Mouse (Mus musculus): ENCODE measurements around the gene 1810010H24Rik. TPM values are rescaled to one million over a fixed set of nuclear protein-coding genes. Genes with fewer than 3 reads are reported as not detected.
A peak's percentile ranks its signal among the peaks of the same experiment; 100 is the strongest.
"Not testable (repeated sequence)": the region's sequence is repeated elsewhere in the genome, so short reads cannot be mapped to it uniquely, and the experiment has no call there.

The 1810010H24Rik gene
- 1 to 10 TPM; 3.7 to 4.0 TPM for total RNA-seq (2021)

DNA sequence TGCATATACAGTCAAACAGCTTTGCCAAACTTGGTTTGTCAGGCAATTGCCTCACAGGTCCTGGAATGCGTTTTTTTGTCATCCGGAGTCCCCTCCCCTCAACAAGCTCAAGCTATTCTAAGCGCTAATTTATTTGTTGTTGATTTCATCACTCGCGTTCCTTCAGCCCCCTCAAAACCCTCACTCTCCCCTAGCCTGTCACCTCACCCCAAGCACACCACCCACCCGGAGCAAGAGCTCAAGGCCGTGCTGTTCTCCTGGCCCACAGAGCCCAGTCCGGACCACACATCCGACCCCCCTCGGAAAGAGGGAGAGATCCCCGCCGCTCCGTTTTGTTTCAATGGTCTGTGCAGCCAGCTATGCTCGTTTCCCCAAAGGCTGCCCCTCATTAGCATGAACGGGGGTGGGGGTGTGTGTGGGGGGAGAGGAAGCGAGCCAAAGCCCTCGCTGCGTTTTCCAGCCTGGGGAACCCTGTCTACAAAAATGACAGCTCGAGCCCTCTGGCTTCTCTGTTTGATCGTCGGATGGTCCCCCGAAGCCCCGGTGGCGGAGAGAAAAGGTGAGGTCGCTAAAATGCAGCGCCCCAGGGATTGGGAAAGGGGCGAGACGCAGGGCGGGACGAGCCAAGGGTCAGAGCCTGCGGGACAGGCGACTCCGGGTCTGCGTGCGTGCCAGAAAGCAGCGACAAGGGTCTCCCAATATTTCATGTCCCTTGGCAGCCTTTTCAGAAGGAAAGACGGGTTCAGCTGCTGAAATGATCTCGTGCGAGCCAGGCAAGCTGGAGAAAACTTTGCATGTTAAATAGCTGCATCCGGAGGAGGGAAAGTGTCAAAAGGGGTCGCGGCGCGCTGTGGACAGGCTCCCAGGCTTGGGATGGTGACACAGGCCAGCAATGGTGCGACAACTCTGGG lies at the start of gene 1810010H24Rik:
Gene 1810010H24Rik, plus strand, starts transcription at position 271 of the 911 bp plus-strand sequence.
- intact Hi-C loops (cut with DNase I) = no loop called here
- no peak for DNase-seq (ENCODE audit: low spot score in 2 of 2)

DNA sequence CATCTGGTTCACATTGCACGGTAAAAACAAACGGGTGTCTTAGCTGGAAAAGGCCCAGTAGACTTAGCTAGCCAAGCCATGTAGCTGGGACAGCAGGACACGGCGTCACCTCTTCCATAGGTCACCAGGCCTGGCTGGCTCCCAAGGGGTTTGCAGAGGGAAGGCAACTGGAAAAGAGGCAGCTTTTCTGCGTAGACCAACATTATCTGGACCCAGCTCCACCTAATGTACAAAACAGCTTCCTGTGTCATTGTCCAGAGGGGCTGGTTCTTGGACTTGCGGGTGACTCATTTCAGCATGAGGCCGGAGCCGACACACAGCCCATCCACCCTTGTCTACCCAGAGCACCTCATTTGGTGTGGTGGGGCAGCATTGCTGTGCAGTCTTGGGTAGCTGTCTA lies 49.3 kb upstream of the 1810010H24Rik start:
- DNase-seq (ENCODE audit: low spot score in 2 of 2) = no peak

DNA sequence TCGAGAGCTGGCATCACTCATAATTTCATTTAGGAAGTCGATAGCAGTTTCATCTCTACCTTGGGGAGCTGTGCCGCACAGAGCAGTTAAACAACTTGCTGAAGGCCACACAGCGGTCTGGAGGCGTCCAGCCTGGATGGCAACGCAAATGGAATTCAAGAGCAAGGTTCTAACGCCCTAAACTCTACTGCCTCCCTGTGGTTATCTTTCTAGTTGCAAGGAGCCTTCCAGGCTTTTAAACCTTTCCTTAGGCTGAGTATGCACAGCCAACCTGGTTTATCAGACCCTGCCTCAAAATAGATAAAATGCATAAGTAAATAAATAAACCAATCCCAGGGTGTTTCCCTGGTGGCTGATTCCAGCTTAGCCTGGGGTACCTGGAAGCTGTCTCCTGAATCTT lies 45.0 kb upstream of the 1810010H24Rik start:
- peak; percentile 18 to 41 for DNase-seq (ENCODE audit: low spot score in 2 of 2)
- intact Hi-C loops (cut with DNase I) = loop anchor here (2.0 kb wide), 1 partner anchor 130 kb away; no protein-coding TSS in a partner anchor

More for the DNA sequence above, 49.3 kb upstream of the 1810010H24Rik start:
- intact Hi-C loops (cut with DNase I) = loop anchor here (5.0 kb wide), 1 partner anchor 54 kb away; the partner anchor contains the start of gene Smurf2

DNA sequence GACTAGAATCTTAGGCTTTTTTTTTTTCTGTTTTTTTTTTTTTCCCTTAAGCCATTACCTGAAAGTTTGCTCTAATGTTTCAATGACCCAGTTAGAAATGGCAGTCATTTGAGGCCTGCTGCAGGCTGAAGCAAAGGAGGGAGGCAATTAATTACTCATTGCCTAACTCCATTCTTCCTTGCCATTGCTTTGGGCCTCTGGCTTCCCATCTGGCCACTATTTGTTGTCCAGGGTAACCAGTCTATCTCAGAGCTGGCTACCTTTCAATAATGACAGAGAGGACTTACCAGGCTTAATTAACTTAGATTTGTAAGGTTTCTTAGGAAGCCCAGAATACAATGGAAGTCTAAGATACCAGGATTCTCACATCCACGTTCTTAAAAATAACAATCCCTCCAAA lies 43.7 kb upstream of the 1810010H24Rik start:
- intact Hi-C loops (cut with DNase I) = loop anchor here (2.0 kb wide), 1 partner anchor 131 kb away; no protein-coding TSS in a partner anchor
- DNase-seq (ENCODE audit: low spot score in 2 of 2) = no peak

DNA sequence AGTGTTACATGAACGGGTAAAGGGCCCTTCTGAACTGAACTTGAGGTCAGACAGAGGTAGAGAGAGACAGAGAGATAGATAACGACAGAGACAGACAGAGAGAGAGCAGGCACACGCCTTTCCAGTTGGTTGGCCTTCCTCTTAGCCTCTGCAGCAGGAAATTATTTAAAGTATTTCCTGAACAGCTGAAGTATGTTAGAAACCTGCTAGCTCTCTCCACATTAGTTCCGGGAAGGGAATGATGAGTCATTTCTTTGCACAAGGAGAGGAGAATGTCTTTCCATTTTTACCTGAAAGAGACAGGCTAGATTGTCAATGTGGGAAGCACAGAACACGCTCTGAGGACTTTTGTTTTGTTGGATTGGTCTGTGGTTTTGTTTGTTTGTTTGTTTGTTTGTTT lies 43.1 kb upstream of the 1810010H24Rik start:
- DNase-seq (ENCODE audit: low spot score in 2 of 2) = no peak
- intact Hi-C loops (cut with DNase I) = no loop called here

DNA sequence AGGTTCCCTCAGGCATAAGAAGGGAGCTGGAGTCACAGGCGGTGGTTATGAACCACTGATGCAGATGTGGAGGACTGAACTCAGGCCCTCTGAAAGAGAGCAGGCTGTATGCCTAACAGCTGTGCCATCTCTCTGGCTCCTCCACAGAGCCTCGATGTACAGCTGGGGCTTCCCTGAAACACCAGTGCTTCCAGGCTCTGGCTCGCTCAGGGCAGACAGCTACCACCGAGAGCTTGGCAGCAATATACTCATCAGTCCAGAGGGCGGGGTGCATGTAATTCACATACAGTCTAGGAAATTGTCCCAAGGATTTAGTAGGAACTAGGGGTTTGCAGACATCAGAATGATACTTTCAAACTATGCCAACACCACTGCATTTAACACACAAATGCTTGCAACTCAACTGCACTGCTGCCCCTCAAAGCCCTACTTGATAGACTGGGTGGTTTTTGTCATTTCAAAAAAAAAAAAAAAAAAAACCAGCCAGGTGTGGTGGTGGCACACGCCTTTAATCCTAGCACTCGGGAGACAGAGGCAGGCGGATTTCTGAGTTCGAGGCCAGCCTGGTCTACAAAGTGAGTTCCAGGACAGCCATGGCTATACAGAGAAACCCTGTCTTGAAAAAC lies 39.4 kb upstream of the 1810010H24Rik start:
- DNase-seq (ENCODE audit: low spot score in 2 of 2); intact Hi-C loops (cut with DNase I): not testable (repeated sequence)

DNA sequence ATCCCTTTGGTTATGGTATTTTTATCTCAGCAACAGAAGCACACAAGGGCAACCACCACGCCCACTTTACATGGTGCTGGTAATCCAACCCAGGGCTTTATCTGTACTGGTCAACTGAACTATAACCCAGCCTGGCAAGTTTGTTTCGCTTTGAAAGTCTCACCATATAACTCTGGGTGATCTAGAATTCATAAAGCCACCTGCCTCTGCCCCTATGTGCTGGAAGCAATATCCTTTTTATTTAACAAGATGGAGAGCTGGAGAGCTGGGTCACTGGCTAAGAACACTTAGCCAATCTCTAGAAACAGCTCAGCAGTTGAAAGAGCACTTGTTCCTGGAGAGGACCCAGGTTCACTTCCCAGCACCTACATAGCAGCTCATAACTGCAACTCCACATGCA lies 38.1 kb upstream of the 1810010H24Rik start:
- no peak for DNase-seq (ENCODE audit: low spot score in 2 of 2)
- intact Hi-C loops (cut with DNase I) = no loop called here

DNA sequence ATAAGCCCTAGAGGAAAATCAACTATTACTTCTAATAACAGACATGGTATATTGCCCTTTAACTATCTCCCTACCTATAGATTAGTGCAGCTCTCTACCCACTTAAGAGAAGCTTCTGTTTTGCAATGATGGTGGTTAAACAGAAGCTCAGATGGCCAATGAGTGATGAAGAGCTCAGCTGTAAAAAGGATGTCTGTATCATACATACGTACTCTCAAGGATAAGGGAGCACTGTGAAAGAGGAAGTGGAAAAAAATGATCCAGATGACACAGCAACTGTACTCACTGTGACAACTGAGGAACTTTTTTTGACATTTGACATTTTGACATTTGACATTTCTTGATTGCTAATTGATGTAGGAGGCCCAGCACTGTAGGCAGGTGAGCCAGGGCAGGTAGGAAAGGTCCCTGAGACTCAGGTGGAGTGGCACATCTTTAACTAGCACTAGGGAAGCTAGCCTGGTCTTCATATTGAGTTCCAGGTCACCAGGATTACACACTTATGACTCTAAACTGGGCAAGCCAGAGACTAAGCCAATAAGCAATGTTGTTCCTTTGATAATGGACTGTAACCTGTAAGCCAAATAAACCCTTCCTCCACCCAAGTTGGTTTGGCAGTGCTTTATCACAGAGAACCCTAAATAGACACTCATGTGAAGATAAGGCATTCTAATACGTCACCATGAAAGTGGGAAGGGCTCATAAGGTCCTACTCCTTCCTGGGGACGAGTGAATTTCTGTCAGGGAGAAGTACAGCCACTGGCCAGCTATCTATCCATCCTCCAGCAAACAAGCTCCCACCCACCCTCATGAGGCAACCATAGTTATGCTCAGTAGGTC lies 31.0 kb upstream of the 1810010H24Rik start:
- intact Hi-C loops (cut with DNase I) = loop anchor here (5.0 kb wide), 1 partner anchor 207 kb away; the partner anchor contains the start of genes Cep95 and Ddx5
- DNase-seq (ENCODE audit: low spot score in 2 of 2) = no peak

DNA sequence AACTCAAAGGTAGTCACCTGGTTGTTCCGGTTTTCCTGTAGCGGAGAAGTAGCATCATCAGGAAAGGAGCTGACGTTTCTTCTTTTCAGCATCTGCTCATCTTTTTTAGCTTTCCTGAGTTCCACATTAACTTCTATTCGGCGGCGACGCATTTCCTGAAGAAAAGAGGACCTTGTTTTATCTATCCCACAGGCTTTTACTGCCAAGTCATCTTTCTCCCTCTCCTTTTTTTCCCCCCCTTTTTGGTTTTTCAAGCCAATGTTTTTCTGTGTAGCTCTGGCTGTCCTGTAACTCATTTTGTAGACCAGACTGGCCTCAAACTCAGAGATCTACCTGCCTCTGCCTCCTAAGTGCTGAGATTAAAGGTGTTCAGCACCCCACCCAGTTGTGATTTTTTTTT lies 29.0 kb upstream of the 1810010H24Rik start:
- not testable (repeated sequence) for DNase-seq (ENCODE audit: low spot score in 2 of 2)
- intact Hi-C loops (cut with DNase I) = loop anchor here (5.0 kb wide), 1 partner anchor 209 kb away; the partner anchor contains the start of genes Cep95 and Ddx5

DNA sequence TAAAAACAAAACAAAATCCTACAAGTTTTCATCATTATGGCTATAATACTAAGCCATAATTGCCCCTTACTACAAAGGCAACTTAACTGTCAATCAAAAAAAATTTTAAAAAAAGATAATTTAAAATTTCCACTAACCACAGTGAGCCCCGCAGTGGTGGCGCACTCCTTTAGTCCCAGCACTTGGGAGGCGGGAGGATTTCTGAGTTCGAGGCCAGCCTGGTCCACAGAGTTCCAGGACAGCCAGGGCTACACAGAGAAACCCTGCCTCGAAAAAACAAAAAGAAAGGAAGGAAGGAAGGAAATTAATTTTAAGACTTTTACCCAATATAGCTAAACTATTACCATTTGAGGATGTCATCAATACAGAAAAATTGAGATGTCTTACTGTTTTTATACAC lies 27.5 kb upstream of the 1810010H24Rik start:
- no peak for DNase-seq (ENCODE audit: low spot score in 2 of 2)
- intact Hi-C loops (cut with DNase I) = loop anchor here (5.0 kb wide), 1 partner anchor 211 kb away; the partner anchor contains the start of genes Cep95 and Ddx5

DNA sequence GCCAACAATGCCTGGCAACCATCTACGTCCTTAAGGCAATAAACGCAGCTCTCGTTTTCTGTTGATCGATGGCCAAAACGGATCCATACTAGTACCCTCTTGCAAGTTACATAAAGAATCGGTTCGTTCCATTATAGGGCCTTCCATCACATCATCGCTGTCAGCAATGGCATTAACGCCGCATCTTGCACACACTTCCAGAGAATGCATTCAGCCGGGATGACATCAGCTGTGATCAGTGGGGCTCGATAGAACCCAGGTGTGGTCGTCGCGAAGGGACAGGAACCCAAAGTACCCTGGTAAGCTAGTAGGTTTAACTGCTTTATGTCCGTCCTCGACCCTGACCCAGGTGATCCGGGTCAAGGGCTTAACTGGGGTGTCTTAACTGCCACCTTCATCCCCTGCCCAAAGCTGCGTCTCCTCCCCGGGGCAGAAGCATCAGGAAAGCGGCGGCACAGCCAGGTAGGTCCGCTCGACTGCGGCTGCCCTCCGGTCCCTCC lies 26.8 kb upstream of the 1810010H24Rik start:
- intact Hi-C loops (cut with DNase I) = loop anchor here (5.0 kb wide), 1 partner anchor 211 kb away; the partner anchor contains the start of genes Cep95 and Ddx5

DNA sequence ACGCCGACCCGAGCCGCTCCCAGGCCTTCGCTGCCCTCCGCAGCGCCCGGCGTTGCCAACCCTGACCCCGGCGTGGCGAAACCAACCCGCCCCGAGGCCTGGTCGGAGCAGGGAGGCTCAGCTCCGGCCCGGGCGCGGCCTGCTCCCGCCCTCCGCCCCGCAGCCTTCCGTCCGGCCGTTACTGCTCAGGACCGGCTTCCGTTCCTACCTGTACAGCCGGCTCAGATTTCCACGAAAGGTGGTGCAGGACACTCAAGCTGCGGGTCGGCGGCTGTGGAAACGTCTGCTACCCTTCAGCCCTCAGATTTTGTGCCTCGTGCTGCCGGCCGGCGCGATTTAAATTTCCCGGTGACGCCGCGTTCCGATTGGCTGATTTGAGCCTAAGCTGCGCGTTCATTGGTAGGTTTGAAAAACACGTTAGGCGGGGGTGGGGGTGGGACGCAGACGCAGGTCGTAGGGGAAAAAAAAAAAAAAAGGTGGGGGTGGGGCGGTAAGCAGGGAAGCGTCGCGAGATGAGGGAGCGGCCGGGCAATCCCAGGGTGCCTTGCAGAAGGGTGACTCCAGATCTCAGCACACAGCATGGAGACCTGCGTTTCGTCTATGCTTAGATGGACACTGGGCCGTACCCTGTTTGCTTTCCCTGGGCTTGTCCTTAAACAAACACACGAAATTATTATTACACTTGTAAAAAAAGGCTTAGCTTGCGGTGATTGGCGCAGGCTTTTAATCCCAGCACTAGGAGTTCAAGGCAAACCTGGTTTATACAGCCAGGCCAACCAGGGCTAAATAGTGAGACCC lies 26.1 kb upstream of the 1810010H24Rik start, which contains the start of gene Kpna2:
Gene Kpna2, minus strand, starts transcription at position 391 of the 798 bp plus-strand sequence.
- intact Hi-C loops (cut with DNase I) = loop anchor here (5.0 kb wide), 1 partner anchor 212 kb away; the partner anchor contains the start of genes Cep95 and Ddx5
- DNase-seq (ENCODE audit: low spot score in 2 of 2) = peak; percentile 83 to 89

More for the DNA sequence above, 26.8 kb upstream of the 1810010H24Rik start:
- peak; percentile 40 to 44 for DNase-seq (ENCODE audit: low spot score in 2 of 2)

DNA sequence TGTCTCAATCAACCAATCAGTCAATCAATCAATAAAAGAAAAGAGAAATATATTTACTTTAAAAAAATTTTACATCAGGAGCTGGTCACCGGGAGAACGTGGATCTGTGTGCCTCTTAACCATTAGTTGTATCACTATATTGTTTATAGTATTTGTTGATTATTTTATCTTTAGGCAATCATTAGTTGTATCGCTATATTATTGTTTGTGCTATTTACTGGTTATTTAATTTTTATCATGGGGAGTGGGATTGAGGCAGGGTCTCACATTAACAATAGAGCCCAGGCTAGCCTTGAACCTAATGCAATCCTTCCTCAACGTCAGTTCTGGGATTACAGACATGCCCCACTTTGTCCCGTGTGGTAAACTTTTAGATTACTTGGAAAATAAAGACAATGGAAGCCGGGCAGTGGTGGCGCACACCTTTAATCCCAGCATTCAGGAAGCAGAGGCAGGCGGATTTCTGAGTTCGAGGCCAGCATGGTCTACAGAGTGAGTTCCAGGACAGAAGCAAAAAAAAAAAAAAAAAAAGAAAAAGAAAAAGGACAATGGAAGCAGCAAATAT lies 25.4 kb upstream of the 1810010H24Rik start:
- intact Hi-C loops (cut with DNase I) = loop anchor here (5.0 kb wide), 1 partner anchor 213 kb away; the partner anchor contains the start of genes Cep95 and Ddx5

DNA sequence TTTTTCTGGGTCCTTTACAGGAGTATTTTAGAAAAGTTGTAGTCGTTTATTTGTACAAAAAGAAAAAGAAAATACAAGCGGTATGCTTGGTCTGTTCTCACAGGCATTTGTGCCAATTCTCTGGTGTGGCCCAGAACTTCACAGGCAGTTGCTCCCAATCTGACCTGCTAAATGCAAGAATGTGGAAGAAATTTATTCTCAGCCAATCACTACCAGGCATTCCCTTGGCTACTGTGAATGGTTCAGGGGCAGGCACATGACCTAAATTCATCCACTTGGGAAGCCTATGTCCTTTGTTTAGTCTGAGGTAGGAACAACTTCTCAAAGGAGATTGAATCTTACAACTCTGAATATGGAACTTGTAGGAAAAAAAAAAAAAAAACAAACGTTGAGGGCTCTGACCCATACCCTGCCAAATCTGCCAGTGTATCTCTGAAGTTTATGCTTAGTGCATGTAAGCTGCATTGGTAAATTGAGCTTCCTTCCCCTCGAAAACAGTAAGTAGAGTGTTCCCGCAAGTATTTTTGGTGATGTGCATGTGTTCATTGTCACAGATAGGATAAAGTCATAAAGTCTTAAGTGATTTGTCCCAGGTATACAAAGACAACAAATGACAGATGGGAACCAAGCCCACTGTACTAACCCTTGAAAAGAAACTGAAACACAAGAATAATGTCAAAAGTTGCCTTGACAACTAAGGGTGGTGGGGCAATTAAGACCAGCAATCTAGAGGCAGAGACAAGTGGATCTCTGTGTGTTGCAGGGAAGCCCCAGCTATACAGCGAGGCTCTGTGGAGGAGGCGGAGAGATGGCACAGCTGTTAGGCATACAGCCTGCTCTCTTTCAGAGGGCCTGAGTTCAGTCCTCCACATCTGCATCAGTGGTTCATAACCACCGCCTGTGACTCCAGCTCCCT lies 23.5 kb upstream of the 1810010H24Rik start:
- DNase-seq (ENCODE audit: low spot score in 2 of 2) = no peak
- intact Hi-C loops (cut with DNase I) = no loop called here

More for the DNA sequence above, 25.4 kb upstream of the 1810010H24Rik start:
- DNase-seq (ENCODE audit: low spot score in 2 of 2) = no peak

DNA sequence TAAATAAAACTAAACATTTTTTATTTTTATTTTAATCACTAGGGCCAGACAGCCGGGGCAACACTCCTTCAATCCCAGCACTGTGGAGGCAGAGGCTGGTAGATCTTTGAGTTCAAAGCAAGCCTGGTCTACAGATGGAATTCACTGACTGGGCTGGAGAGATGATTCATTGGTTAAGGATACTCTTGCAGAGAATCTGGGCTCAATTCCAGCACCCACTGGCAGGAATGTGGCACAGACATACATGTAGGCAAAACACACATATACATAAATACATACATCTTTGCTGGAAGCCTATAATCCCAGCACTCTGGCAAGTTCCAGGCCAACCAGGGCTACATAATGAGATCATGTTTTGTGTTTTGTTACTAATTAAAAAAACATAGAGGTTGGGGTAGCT lies 19.9 kb upstream of the 1810010H24Rik start:
- DNase-seq (ENCODE audit: low spot score in 2 of 2) = no peak

DNA sequence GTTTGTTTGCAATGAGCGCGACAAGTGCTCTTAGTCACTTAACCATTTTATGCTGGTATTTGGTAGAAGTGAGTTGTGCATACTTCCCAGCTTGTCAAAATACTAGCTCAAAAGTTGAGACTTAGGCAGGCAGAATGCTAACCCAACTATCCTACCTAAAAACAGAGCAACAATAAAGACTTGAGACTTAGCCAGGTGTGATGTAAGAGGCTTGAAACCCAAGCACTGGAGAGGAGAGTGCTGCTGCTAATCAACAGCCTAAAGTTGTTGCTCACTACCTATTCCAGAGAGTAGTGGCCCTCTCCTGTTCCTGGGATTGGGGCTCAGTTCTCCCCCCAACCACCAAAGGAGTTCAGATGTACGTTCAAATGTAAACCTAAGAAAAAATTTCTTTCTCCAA lies 15.0 kb upstream of the 1810010H24Rik start:
- intact Hi-C loops (cut with DNase I) = no loop called here
- DNase-seq (ENCODE audit: low spot score in 2 of 2) = no peak

More for the DNA sequence above, 19.9 kb upstream of the 1810010H24Rik start:
- intact Hi-C loops (cut with DNase I) = no loop called here

DNA sequence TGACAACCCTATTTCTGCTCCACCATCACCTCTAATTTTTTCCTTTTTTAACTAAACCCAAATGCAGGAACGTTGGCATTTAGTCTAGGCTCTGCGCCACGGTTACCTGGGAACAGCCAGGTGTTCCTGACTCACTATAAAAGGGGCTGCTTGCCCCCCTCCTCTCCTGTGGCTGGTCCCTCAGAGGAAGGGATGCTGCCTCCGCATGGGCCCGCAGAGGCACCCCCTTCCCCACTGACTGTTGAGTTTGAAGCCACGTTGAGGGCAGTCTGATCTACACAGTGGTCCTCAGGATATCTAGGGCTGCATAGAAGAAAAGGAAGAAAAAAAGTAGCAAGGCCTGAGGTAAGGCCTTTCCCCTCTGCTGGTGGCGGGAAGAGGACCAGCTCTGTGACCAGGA lies 14.3 kb upstream of the 1810010H24Rik start:
- DNase-seq (ENCODE audit: low spot score in 2 of 2) = no peak
- intact Hi-C loops (cut with DNase I) = no loop called here

Data from left cerebral cortex, postnatal 36 days (tissue).